Mouse (Mus musculus) activated CD4-positive, CD25-positive, alpha-beta regulatory T cell, adult 9 weeks (primary cell): ENCODE data around the gene Ube2b. TPM values are rescaled to one million over a fixed set of nuclear protein-coding genes. Genes with fewer than 3 reads are reported as not detected.

Experiments used
- polyA plus RNA-seq: library from polyadenylated mRNA; unstranded; fragments of 100-300 nt; shearing (Covaris generic); gene quantifications from one replicate; pipeline ENCODE4 v1.2.1, GENCODE M21; 2017

Ube2b gene
- 332 TPM for polyA plus RNA-seq

GRCm38 (mm10) chr11:52000290-52000962 lies at the start of gene Ube2b:
Ube2b (minus strand) TSS chr11:52000762.

GRCm38 (mm10) chr11:52003772-52004528 lies 3.4 kb upstream of the Ube2b start, which contains the start of gene Cdkl3:
Cdkl3 (plus strand) TSS chr11:52004221.

GRCm38 (mm10) chr11:51967443-51968401 lies 32.8 kb downstream of the Ube2b start, which contains the start of gene Cdkn2aipnl:
Cdkn2aipnl (plus strand) TSS chr11:51967661.

Other genes starting within 250 kb of the Ube2b start
- 32.4 TPM for gene Sec24a, start 237.1 kb downstream of the Ube2b start, polyA plus RNA-seq
- gene Sar1b, start 237.1 kb downstream of the Ube2b start, polyA plus RNA-seq, result 134 TPM
- gene Jade2, start 143.1 kb downstream of the Ube2b start, polyA plus RNA-seq, result 7.3 TPM
- gene Cdkn2aipnl, start 33.1 kb downstream of the Ube2b start, polyA plus RNA-seq, result 133 TPM
- 7.6 TPM for gene Cdkl3, start 3.5 kb upstream of the Ube2b start, polyA plus RNA-seq
- gene Ppp2ca, start 97.9 kb upstream of the Ube2b start, polyA plus RNA-seq, result 7.8 TPM
- gene Olfr1373, start 144.8 kb upstream of the Ube2b start, polyA plus RNA-seq, result not detected
- not detected for gene Olfr1371, start 213.2 kb upstream of the Ube2b start, polyA plus RNA-seq
- 358 TPM for gene Skp1a, start 231.2 kb upstream of the Ube2b start, polyA plus RNA-seq